Mouse (Mus musculus) liver, embryonic 13.5 days (tissue): Measurements from ENCODE around the gene Phactr1. TPM values are rescaled to one million over a fixed set of nuclear protein-coding genes. Genes with fewer than 3 reads are reported as not detected.

Source experiments
- ATAC-seq: fragments of 200-750 bp; cut with Nextera tagmentation; 2 replicates; pipeline ENCODE4 v1.8.0; 2017; ENCODE audit warnings: low read depth, mild to moderate bottlenecking, moderate number of reproducible peaks, moderate library complexity
- DNase-seq: peaks from one replicate; pipeline ENCODE4 v3.0.0; 2022
- H3K27ac ChIP-seq: fragments of 300-500 bp; sonication (generic); 2 replicates; pipeline ENCODE4 v1.5.1; 2015; ENCODE audit warnings: moderate library complexity, mild to moderate bottlenecking, inconsistent platforms
- H3K27me3 ChIP-seq: fragments of 300-500 bp; sonication (generic); 2 replicates; pipeline ENCODE4 v1.6.1; 2015; ENCODE audit warnings: mild to moderate bottlenecking, inconsistent platforms
- H3K36me3 ChIP-seq: fragments of 300-500 bp; sonication (generic); 2 replicates; pipeline ENCODE4 v1.6.1; 2015; ENCODE audit warnings: mild to moderate bottlenecking, inconsistent platforms
- H3K4me1 ChIP-seq: fragments of 300-500 bp; sonication (generic); replicated peaks from 2 replicates; pipeline ENCODE4 v1.6.1; 2015; ENCODE audit warnings: inconsistent platforms
- H3K4me2 ChIP-seq: fragments of 300-500 bp; sonication (generic); 2 replicates; pipeline ENCODE4 v1.6.1; 2015; ENCODE audit warnings: inconsistent platforms, mild to moderate bottlenecking, moderate library complexity
- H3K4me3 ChIP-seq: fragments of 300-500 bp; sonication (generic); replicated peaks from 2 replicates; pipeline ENCODE4 v1.5.1; 2015; ENCODE audit warnings: mild to moderate bottlenecking, inconsistent platforms
- H3K9ac ChIP-seq: fragments of 300-500 bp; sonication (generic); 2 replicates; pipeline ENCODE4 v1.6.1; 2015; ENCODE audit warnings: mild to moderate bottlenecking, inconsistent platforms
- H3K9me3 ChIP-seq: fragments of 300-500 bp; sonication (generic); replicated peaks from 2 replicates; pipeline ENCODE4 v1.6.1; 2016; ENCODE audit warnings: inconsistent platforms
- WGBS: fragments of 180-500 bp; shearing (Covaris S2); methylation state at CpG from one replicate; pipeline ENCODE4 v1.1.7; 2015; ENCODE audit not compliant: insufficient replicate concordance; 5-methylcytosine and 5-hydroxymethylcytosine counted together
- polyA plus RNA-seq: library from polyadenylated mRNA; unstranded; fragments of >200 nt; fragmentation: Nextera tagmentation; extraction: Ambion mirVana; gene quantifications from 2 replicates; pipeline ENCODE4 v1.2.1, GENCODE M21; 2015

Phactr1 gene
- polyA plus RNA-seq, 1 experiment from 2014 or later, result 0.24 TPM

DNA sequence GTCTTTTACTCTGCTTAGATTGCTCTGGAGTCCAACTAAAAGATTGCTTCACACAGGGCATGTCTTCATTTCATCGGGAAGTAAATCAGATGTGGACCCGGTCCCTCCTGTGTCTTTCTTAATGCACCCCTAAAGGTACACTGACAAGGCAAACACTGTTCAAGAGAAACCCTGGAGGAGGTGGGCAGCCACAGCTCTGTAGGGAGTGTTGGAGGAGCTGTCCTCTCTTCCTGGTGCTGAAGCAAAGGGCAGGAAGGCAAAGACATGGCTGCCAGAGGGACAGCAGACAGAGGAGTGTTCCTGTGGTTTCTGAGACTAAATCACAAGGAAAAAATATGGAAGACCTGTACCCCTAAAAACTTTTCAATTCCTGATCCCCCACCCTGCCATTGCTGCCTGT lies 31.1 kb downstream of the Phactr1 start:
- Histone ChIP-seq H3K4me2 (no peak overlapping the region), H3K36me3 (no peaks in the 10 kb centered on the region), H3K4me3 (no peak overlapping the region), H3K27me3 (peaks cover 34% of the 10 kb centered on the region), H3K4me1 (no peaks in the 10 kb centered on the region), H3K9me3 (no peaks in the 10 kb centered on the region), H3K9ac (no peak overlapping the region), H3K27ac (no peak overlapping the region)
- 33% methylated on average over 2 of the region's 2 CpGs for WGBS
- ATAC-seq, result no peak
- no peak for DNase-seq

DNA sequence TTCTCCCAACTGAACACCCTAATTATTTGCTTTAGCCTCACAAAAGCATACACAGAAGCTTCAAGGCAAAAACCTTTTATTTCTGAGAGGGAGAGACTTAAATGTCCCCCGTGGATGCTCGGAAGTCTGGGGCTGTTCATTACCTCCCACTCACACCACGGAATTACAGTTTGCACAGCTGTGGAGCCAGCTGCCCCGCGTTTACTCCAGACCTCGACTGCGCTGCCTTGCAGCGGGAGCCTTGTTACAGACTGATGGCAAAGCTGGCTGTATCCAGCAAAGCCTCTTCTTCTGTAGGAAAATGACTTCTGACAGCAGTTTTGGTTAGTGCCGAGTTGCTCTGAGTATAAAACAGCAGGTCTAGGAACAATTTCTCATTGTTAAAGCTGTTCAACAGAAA lies 39.0 kb downstream of the Phactr1 start:
- H3K9me3 ChIP-seq, result no peaks in the 10 kb centered on the region
- ATAC-seq (no peak), DNase-seq (no peak)
- no peaks in the 10 kb centered on the region for H3K4me1 ChIP-seq
- no peaks in the 10 kb centered on the region for H3K36me3 ChIP-seq
- H3K4me3 ChIP-seq, result no peak overlapping the region
- no peak overlapping the region for H3K27ac ChIP-seq
- 52% methylated on average over 9 of the region's 9 CpGs for WGBS
- H3K27me3 ChIP-seq, result no peaks in the 10 kb centered on the region
- H3K4me2 ChIP-seq, result no peak overlapping the region
- H3K9ac ChIP-seq, result no peak overlapping the region

DNA sequence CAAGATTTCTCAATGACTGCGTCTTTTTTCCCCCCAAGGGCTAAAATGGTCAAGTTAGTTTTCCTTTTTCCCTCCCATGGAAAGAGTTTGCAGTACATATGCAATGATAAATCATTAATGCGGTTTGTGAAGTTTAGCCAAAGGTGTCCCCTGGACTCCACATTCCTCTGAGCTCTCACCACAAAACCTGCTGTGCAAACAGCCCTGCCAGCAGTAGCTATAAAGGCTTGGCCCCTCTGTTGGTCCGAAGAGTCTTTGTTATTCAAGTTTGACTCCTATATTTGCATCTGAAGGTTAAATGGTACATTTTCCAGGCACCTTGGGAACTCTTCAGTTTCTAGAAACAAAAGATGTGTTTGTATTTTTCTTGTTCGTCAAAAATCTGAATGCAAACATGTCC lies 39.7 kb downstream of the Phactr1 start:
- H3K9me3 ChIP-seq, result no peaks in the 10 kb centered on the region
- no peak overlapping the region for H3K4me3 ChIP-seq
- ATAC-seq (no peak), DNase-seq (no peak)
- WGBS, result 36% methylated on average over 4 of the region's 4 CpGs
- H3K27me3 ChIP-seq, result no peaks in the 10 kb centered on the region
- no peak overlapping the region for H3K4me2 ChIP-seq
- H3K36me3 ChIP-seq, result no peaks in the 10 kb centered on the region
- no peak overlapping the region for H3K27ac ChIP-seq
- no peak overlapping the region for H3K9ac ChIP-seq
- H3K4me1 ChIP-seq, result no peaks in the 10 kb centered on the region

DNA sequence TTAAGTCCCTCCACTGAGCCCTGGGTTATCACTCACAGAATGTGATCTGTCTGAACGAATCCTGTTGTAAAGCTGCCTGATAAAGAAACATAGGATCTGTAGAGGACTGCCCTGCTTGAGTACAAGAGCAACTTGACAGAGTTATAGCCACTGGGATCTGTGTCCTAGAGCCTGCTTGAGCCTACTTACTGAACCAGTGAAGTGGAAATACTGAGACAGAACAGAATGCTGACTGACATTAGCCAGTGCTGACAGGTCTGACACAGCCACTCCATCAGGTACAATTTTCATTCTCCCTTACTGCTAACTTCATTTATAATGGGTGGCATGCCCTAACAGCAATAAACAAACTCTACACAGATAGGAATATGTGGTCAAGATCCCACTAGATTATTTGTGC lies 40.2 kb downstream of the Phactr1 start:
- 26% methylated on average over 1 of the region's 1 CpGs for WGBS
- Histone ChIP-seq H3K4me3 (no peak overlapping the region), H3K36me3 (no peaks in the 10 kb centered on the region)

DNA sequence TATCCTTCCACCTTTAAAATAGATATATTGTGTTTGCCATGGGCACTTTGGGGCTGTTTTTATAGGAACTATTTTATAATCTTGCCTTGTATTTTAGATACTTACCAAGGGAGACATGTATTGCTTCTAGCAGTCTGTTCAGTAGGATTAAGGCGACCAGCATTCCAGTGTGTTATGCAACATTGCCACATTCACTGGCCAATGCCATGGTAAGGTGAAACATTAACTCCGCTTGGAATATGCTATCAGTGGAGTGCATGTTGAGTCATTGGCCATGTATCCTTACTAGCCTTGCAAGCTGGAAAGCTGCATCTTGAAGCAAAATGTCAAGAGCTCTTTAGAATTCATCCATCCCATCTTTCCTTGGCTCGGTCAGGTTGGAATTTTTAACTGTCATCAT lies 43.6 kb downstream of the Phactr1 start:
- Histone ChIP-seq H3K4me1 (no peaks in the 10 kb centered on the region), H3K4me3 (no peak overlapping the region), H3K9me3 (no peaks in the 10 kb centered on the region), H3K27ac (no peak overlapping the region), H3K27me3 (no peaks in the 10 kb centered on the region), H3K4me2 (no peak overlapping the region), H3K9ac (no peak overlapping the region), H3K36me3 (no peaks in the 10 kb centered on the region)
- no peak for ATAC-seq
- 64% methylated on average over 3 of the region's 3 CpGs for WGBS
- DNase-seq, result no peak

More for the DNA sequence above, 40.2 kb downstream of the Phactr1 start:
- H3K4me2 ChIP-seq, result no peak overlapping the region
- no peaks in the 10 kb centered on the region for H3K9me3 ChIP-seq
- H3K27me3 ChIP-seq, result no peaks in the 10 kb centered on the region
- no peak overlapping the region for H3K27ac ChIP-seq
- no peak overlapping the region for H3K9ac ChIP-seq
- no peak for ATAC-seq
- no peaks in the 10 kb centered on the region for H3K4me1 ChIP-seq
- DNase-seq, result no peak

DNA sequence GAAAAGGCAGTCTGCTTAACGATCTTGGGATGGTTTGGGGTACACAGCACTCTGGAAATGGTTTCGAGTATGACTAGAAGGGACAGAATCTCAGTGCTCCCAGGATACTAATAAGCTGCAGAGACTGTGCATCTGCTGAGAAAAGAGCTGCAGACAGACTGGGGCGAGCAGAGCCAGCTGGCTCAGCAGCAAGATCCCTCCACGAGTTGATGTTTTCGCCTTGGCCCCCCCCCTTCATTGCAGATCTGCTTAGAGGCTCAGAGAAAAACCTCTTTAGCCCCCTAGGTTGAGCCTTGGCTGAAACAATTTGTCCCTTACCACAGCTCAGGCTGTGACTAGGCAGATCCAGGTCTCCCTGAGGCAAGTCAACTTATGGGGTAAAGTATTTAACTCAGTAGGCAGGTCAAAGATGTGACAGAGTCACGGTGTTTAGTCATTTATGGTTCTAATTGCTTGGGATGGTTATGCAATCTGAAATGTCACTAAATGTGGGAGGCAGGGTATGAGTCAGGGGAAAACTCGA lies 45.3 kb downstream of the Phactr1 start:
- Histone ChIP-seq H3K27ac (no peak overlapping the region), H3K36me3 (no peaks in the 10 kb centered on the region), H3K27me3 (no peaks in the 10 kb centered on the region), H3K4me3 (no peak overlapping the region), H3K4me1 (no peaks in the 10 kb centered on the region), H3K4me2 (no peak overlapping the region), H3K9me3 (no peaks in the 10 kb centered on the region), H3K9ac (no peak overlapping the region)
- WGBS, result 53% methylated on average over 7 of the region's 7 CpGs
- no peak for ATAC-seq
- no peak for DNase-seq

DNA sequence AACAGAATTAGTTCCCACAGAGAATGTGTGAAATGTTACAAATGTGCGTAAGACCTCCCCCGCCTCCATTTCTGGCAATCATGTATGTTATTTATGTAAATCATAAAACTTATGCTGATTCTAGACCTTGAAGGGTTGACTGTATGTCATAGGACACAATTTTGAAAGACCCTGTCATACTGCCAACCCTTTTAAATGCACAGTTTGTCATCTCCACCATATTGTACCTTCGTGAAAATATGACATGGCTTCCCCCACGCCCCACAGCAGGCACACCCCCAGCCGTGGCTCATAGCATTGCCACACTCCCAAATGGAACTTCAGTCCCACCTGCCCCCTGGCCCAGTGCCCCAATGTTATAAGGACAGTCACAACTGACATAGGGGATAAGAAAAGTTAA lies 57.1 kb downstream of the Phactr1 start:
- Histone ChIP-seq H3K27ac (no peak overlapping the region), H3K4me1 (no peaks in the 10 kb centered on the region), H3K4me2 (no peak overlapping the region), H3K9ac (no peak overlapping the region), H3K27me3 (no peaks in the 10 kb centered on the region), H3K9me3 (no peaks in the 10 kb centered on the region), H3K36me3 (no peaks in the 10 kb centered on the region), H3K4me3 (no peak overlapping the region)
- WGBS, result 74% methylated on average over 5 of the region's 5 CpGs
- no peak for ATAC-seq
- no peak for DNase-seq

DNA sequence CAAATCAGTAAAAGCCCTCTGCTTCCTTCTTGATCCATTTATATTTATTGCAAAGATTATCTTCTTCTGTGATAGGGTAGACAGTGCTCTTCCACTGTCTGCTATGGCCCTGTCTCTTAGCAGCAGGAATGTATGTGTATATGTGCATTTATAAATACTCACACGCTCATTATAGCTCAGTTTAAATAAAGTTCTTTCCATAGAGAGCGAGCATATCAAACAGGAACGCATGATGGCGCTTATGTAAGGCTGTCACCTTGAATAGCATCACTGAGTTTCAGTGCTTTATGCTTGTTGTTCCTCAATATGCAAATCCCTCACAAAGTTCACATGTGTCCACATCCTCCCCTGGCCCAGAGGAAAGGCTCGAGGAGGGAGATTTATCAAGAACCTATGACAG lies 57.7 kb downstream of the Phactr1 start:
- no peak overlapping the region for H3K27ac ChIP-seq
- 68% methylated on average over 5 of the region's 5 CpGs for WGBS
- no peaks in the 10 kb centered on the region for H3K4me1 ChIP-seq
- no peak overlapping the region for H3K4me3 ChIP-seq
- H3K4me2 ChIP-seq, result no peak overlapping the region
- no peak overlapping the region for H3K9ac ChIP-seq
- H3K9me3 ChIP-seq, result no peaks in the 10 kb centered on the region
- DNase-seq (no peak), ATAC-seq (no peak)
- no peaks in the 10 kb centered on the region for H3K36me3 ChIP-seq
- no peaks in the 10 kb centered on the region for H3K27me3 ChIP-seq

DNA sequence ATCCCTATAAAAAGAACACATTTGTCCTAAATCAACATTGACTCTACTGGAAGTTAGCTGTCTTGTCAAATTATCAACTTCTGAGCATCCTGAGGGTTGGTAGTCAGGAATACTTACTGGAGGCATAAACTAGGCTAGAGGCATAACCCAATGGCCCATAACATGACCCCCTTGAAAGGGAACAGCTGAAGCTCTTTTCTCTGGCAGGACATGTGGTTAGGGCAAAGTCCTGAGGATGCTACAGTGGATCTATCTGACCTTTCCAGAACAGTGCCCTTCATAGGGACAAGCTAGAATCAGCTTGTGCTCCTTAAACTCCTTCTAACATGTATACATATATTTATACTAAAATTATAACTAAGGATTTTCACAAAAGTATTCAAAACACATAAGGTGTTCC lies 61.8 kb downstream of the Phactr1 start:
- ATAC-seq (no peak), DNase-seq (no peak)
- Histone ChIP-seq H3K4me2 (no peak overlapping the region), H3K4me1 (no peaks in the 10 kb centered on the region), H3K4me3 (no peak overlapping the region), H3K36me3 (no peaks in the 10 kb centered on the region), H3K9ac (no peak overlapping the region), H3K27me3 (no peaks in the 10 kb centered on the region), H3K27ac (no peak overlapping the region), H3K9me3 (no peaks in the 10 kb centered on the region)

DNA sequence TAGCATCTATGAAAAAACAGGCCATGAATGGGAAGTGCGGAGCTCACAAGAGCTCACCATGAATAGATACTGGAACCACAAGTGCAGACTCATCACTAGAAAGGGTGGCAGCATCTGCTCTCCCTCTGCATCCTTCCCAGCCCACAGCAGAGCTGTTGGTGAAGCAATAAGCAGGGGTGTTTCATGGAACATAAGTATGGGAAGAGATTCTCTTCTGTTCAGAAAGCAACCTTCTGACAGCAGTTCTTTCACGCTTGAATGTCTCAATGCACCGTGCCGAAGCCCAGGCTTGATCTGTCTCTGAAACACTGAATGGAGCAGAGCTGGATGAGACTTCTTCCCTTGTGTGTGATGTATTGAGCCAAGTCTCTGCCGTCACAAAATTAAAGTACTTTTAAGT lies 64.0 kb downstream of the Phactr1 start:
- no peak overlapping the region for H3K27ac ChIP-seq
- H3K4me1 ChIP-seq, result no peaks in the 10 kb centered on the region
- no peak overlapping the region for H3K4me2 ChIP-seq
- no peaks in the 10 kb centered on the region for H3K27me3 ChIP-seq
- no peaks in the 10 kb centered on the region for H3K36me3 ChIP-seq
- H3K9ac ChIP-seq, result no peak overlapping the region
- ATAC-seq (no peak), DNase-seq (no peak)
- no peaks in the 10 kb centered on the region for H3K9me3 ChIP-seq
- no peak overlapping the region for H3K4me3 ChIP-seq
- 74% methylated on average over 5 of the region's 5 CpGs for WGBS

DNA sequence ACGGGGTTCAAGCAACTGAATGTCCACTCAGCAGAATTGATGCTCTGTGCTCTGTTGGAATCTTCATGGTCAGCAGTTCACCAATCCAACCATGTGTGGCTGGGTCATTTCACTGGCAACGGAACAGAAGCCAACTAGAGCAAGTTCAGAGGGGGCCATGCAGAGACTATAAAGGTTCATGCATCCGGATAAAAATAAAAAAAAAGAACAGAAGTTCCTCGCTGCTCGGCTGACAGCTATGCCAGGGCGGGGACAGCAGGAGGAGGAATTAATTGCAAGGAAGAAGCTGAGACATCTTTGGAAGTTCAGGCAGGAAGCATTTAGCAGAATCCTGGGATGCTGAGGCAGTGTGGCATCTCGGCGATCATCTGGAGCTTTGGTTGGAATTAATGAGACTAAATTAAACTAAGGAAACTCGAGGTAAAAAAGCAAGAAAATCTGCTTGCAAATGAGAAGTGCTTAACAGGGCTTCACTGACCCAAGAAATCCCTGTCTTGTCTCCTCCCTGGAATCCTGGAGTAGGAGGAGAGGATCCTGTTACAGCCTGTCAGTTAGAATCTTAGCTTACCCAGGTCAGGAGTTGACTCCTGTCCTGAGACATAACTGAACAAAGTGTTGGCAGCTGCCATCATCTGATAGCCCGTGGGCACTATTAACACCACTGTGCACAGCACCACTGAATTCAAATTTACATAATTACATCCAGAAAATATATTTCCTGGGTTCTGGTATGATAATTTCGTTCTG lies 77.4 kb downstream of the Phactr1 start:
- Histone ChIP-seq H3K4me1 (no peaks in the 10 kb centered on the region), H3K36me3 (no peaks in the 10 kb centered on the region), H3K9ac (no peak overlapping the region), H3K9me3 (no peaks in the 10 kb centered on the region), H3K27me3 (no peaks in the 10 kb centered on the region), H3K4me3 (no peak overlapping the region), H3K27ac (no peak overlapping the region), H3K4me2 (no peak overlapping the region)
- DNase-seq, result no peak
- 49% methylated on average over 11 of the region's 11 CpGs for WGBS
- ATAC-seq, result no peak

DNA sequence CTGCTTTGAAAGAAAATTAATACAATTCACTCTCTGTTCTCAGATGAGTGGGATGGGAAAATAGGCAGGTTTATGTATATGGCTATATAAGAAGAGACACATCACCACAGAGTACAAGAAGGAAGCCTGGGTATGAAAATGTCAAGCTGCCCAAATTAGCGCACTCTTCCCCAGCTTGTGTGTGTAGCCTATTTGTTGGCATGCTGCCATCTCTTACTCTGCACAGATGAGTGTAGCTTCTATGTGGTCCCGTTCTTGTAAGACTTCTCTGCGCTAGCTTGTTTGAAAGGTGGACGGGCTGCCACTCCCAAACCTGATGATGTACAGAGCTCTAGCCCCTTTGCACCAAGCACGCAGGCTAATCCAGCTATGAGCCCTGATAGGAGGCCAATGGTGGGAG lies 78.7 kb downstream of the Phactr1 start:
- no peak overlapping the region for H3K4me3 ChIP-seq
- DNase-seq (no peak), ATAC-seq (no peak)
- no peak overlapping the region for H3K4me2 ChIP-seq
- no peaks in the 10 kb centered on the region for H3K4me1 ChIP-seq
- WGBS, result 75% methylated on average over 5 of the region's 5 CpGs
- no peak overlapping the region for H3K9ac ChIP-seq
- no peaks in the 10 kb centered on the region for H3K27me3 ChIP-seq
- H3K9me3 ChIP-seq, result no peaks in the 10 kb centered on the region
- H3K36me3 ChIP-seq, result no peaks in the 10 kb centered on the region
- no peak overlapping the region for H3K27ac ChIP-seq
